Mouse (Mus musculus) monocyte, adult 5-6 weeks (primary cell): Measurements from ENCODE around the gene Rapgef4. TPM values are rescaled to one million over a fixed set of nuclear protein-coding genes. Genes with fewer than 3 reads are reported as not detected.

Source experiments
- ATAC-seq: fragments of 153-309, 156-312 bp; replicated peaks from 2 replicates; pipeline ENCODE4 v1.8.0; 2017; ENCODE audit warnings: mild to moderate bottlenecking; ENCODE audit not compliant: low TSS enrichment, insufficient number of reproducible peaks, severe bottlenecking, poor library complexity, low FRiP score
- total RNA-seq: library from RNA; stranded (forward); fragments of 200-1000, 200-491, 200-594 nt; gene quantifications from 3 replicates; pipeline ENCODE4 v1.2.3, GENCODE M21; 2017

Rapgef4 gene
- total RNA-seq, 1 experiment from 2014 or later = 2.1 TPM

DNA sequence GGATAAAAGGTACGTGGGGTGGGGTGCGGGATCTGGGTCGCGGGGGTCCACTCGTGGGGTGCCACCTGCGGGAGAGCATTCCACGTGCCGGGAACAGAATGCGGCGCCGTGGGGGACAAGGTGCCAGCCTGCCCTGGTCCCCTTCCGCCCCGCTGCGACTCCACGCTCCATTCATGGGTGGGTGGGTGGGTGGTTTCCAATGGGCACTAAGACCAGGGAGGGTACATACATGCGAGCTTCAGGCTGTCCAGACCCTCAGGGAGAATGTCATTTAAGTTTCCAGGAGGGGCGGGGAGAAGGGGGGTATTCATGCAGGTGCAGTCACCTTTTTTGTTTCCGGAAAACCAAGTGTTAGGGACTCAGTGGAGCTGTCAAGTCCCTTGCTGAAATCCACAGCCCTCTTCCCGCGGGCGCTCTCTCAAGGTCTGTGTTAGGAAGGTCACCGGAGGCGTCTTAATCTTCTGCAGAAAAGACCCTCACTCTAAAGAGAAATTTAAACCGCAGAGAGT is 357 bp downstream of the Rapgef4 start:
- ATAC-seq = no peak

DNA sequence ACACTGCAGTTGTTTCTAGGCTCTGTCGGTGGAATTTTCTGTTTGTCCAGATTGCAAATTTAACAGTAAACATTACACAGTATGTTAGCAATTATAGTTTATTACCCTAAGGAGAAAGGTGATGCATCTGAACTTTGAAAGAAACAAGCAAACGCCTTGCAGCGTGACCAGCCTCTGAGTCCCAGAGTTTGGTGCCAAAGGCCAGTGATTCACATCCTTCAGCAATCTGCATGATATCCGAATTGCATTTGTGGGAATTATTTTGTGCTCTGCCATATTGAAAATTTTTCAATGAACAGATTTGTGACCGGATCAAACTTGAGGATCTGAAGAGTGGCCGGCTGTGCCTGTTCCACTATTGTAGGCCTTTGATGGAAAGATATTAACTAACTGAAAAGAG is 856 bp downstream of the Rapgef4 start:
- ATAC-seq = no peak

GRCm38 (mm10) chr2:71982868-71983597 is 2.0 kb downstream of the Rapgef4 start:
- ATAC-seq = no peak

GRCm38 (mm10) chr2:71985730-71986129 is 4.7 kb downstream of the Rapgef4 start:
- ATAC-seq = no peak

GRCm38 (mm10) chr2:71986276-71986848 is 5.3 kb downstream of the Rapgef4 start:
- ATAC-seq = no peak

DNA sequence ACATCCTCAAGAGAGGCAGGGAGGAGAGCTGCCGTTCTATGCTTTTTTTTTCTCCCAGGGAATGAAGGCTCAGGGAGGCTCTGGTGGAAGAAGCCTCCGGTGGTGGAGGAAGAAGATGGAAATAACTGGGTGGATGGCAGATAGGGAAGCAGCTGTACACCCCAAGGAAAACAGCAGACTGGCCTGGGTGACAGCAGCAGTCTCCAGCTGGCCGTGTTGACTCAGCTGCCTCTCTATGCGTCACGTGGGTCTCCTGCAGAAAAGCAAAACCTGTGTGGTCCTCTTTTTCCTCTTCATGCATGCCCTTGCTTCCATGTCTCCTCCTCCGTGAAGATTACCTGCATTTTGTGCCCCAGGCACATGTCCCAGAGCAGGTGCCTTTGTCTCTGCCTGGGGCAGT is 7.5 kb downstream of the Rapgef4 start:
- no peak for ATAC-seq

DNA sequence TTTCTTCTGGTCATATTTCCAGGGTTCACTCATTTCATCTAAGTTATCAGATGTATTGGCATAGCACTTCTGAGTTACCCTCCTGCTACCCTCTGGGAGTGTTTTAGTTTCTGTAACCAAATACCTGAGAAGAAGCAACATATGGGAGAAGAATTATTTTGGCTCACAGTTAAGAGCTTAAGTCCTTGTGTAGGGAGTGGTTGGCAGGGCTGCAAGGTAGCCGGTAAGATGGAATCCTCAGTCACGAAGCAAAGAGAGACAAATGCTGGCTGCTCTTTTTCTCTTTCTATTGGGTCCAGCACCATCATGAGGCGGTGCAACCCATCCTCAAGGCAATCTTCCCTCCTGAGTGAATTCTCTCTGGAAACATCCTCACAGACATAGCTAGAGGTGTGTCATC is 11.1 kb downstream of the Rapgef4 start:
- ATAC-seq = no peak

GRCm38 (mm10) chr2:71993729-71994423 is 12.8 kb downstream of the Rapgef4 start:
- no peak for ATAC-seq

DNA sequence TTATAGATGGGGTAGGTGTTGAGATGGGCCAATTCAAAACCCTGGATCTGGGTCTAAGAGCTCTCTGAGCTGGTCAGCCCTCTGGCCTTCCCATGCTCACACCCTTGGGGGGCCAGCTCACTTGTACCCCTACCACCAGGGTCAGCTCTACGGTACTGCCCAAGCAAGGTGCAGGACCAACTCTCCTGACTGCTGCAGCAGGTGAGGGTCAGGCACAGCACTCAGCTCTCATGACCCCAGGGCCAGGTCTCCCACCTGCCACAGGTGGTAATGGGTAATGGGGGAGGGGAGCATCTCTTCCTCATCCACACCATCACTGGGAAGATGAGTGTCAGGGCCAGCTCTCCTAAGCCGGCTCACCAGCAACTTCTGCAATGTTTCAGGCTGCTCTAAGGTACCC is 17.5 kb downstream of the Rapgef4 start:
- no peak for ATAC-seq

DNA sequence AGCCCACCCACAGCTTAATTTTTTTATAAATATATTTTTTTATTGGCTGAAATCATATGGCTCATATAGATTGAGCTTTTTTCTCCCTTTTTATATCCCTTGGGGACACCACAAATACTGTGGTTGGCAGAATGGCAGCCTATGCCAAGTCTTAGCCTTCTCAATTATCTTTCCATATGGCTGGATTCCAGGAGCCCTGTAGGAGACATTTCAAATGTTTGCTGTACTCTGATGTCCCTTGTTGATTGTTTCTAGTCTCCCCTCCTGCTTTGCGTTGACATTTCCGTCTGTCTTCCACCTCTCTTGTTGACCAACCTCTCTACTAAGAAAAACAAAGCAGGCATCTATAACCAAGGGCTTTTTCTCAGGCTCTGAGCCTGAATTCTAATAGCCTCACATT is 19.1 kb downstream of the Rapgef4 start:
- no peak for ATAC-seq

GRCm38 (mm10) chr2:72002843-72003370 is 21.9 kb downstream of the Rapgef4 start:
- ATAC-seq = no peak

DNA sequence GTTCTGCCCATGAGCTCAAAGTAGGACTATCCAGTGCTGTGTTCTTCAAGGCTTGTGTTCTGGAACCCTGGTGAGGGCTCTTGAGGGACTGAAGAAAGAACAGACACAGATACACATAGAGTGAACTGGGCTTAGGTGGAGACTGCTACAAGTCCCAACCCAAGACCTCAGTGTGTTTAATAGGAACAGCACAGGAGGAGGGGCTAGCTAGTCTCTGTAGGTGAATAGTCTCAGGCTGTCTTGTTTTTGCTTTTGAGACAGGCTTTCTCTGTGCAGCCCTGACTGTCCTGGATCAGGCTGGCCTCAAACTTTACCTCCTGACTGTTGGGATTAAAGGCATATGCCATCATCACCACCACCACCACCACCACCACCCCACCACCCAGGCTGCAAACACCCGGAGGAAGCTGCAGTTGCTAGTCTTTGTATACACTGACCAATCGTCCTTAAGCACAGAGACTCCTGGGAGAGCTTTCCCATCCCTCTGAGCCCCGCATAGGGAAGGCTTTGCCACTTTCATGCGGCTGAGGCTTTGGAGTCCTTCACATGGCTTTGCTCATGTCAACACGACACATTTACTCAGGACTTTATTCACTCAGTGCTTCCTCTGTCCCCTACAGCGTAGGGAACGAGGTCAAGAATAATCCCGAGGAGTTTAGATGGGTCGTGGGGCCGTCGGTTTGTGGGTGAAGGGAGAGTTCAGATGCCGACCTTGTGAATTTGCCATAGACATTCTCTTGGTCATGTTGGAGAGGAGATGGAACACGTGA is 22.9 kb downstream of the Rapgef4 start:
- no peak for ATAC-seq

- ATAC-seq = no peak
Measured at GRCm38 (mm10) chr2:72005051-72005450, 24.0 kb downstream of the Rapgef4 start.

GRCm38 (mm10) chr2:72009446-72010218 is 28.6 kb downstream of the Rapgef4 start:
- ATAC-seq = no peak

- ATAC-seq = no peak
Measured at GRCm38 (mm10) chr2:72015366-72015765, 34.3 kb downstream of the Rapgef4 start.

DNA sequence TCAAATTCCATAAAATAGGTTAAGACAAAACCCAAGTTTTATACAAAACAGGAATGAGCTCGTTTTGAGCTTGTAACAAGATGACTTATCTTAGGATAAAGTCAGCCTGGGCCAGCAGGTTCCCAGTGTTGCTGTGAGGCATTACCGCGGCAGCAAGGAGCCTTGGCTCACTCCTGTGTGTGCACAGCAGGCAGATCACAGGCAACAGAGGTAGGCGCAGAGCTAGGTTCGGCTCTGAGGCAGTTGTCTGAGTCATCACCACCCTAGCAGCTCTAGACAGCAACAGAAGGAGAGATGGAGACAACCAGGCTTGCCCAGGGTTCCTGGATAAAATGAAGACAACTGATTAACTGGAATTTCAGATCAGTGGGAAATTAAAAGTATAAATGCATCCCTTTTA is 35.0 kb downstream of the Rapgef4 start:
- ATAC-seq = no peak

DNA sequence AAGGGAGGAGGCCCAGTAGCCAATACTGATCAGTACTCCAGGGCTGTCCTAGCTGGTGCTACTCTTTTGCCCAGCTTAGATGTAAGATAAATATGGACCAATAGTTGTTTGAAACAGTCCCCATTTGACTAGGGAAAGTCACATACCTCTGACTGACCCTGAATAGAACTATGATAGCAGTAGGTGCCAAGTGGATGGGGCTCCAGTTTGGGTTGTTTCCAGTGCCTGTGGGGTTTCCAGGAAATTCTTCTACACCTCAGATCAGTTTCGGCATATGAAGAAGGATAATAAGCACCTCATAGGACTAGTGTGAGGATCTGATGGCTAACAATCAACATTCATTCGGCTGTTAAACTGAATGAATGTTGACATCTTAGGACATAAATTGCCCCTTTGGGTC is 36.1 kb downstream of the Rapgef4 start:
- ATAC-seq = no peak

GRCm38 (mm10) chr2:72018736-72019135 is 37.7 kb downstream of the Rapgef4 start:
- no peak for ATAC-seq
